Mouse (Mus musculus) neutrophil, adult 5-6 weeks (primary cell): ENCODE data around the gene Calr4. TPM values are rescaled to one million over a fixed set of nuclear protein-coding genes. Genes with fewer than 3 reads are reported as not detected.
A peak's percentile ranks its signal among the peaks of the same experiment; 100 is the strongest.

ENCODE experiments used
- ATAC-seq: fragments of 151-379, 151-347 bp; 2 replicates; pipeline ENCODE4 v1.8.0; 2017; ENCODE audit warnings: mild to moderate bottlenecking, moderate TSS enrichment; ENCODE audit not compliant: insufficient number of reproducible peaks, poor library complexity, low FRiP score, severe bottlenecking; ENCODE audit errors: extremely low read depth
- total RNA-seq: library from RNA; stranded (forward); fragments of 200-1000 nt; gene quantifications from 2 replicates; pipeline ENCODE4 v1.2.3, GENCODE M21; 2017

The Calr4 gene
- total RNA-seq, 1 experiment from 2014 or later = 4.0 TPM

DNA sequence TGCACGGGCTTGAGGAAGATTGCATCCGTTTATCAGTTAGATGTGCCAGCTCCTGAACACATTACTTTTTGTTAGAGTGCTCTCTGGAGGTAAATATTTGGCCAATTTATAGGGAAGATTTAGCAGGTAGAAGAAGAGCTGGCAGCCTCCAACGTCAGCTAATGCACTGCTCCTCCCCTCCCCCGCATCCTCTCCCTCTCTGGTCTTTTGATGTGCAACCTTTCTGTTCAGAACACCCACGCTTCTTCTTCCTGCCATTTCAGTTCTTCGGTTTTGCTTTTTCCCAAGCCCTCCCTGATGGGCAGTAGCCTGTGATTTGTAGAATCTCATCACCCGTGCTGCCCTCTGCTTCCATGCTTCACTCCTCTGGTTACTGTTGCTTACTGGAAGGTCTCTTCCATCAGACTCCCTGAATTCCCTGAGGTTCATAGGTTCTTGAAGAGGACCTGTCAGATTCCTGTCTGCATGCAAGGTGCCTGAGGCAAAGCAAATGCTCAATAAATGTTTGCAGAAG is 4.5 kb upstream of the Calr4 start:
- no peak for ATAC-seq

DNA sequence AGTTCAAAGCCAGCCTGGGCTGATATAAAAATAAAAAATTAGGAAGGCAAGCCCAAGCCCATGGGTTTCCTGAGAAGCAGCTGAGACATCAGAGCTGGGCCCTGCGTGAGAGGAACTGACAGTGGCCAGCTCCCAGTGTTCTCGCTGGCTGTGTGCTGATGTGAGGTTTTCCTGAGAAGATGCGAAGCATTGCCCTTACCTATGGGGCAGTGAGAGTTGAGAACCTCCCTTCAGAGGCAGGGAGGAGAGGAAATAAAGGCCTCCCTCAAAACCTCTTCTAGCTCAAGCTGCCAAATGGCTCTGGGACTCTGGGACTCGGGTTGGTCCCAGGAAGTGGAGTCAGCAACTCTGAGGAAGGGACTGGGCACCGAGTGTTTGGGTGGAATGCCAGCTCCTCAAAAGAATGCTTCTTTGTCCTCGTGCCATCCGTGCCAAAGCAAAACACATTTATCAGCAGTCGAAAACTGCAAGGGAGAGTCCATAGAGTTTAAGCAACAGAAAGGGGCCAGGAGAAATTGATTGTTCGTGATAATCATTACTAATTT is 593 bp downstream of the Calr4 start:
- ATAC-seq = no peak

DNA sequence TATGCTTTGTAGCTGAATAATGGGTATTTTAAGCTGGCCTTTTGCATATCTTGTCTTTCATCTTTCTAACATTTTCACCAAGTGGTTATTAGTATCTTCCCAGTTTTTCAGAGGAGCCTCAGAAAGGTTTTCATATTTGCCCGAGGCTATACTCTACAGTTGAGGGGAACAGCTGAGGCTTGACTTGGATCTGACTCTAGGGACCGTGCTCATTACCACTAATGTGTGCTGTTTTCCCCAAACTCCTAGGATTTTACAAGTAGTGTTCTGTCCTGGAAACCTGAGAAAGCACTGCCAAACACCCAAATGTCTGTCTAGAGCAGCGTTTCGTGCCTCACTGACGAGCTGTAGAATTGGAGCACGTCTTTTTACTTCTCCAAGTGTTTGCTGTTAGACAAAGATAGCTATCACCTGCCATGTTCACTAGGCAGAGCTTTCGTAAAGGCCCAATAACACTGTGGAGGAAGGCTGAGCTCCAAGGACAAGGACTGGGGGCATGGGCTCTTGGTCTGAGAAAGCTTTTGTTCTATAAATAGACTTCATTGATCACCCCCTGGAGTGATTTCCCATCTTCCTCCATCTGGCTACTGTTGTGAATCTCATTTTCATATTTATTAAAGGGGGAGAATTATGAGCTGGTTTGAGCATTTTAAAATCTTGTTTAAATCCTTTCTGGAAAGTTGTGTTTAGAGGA is 2.0 kb downstream of the Calr4 start:
- no peak for ATAC-seq

DNA sequence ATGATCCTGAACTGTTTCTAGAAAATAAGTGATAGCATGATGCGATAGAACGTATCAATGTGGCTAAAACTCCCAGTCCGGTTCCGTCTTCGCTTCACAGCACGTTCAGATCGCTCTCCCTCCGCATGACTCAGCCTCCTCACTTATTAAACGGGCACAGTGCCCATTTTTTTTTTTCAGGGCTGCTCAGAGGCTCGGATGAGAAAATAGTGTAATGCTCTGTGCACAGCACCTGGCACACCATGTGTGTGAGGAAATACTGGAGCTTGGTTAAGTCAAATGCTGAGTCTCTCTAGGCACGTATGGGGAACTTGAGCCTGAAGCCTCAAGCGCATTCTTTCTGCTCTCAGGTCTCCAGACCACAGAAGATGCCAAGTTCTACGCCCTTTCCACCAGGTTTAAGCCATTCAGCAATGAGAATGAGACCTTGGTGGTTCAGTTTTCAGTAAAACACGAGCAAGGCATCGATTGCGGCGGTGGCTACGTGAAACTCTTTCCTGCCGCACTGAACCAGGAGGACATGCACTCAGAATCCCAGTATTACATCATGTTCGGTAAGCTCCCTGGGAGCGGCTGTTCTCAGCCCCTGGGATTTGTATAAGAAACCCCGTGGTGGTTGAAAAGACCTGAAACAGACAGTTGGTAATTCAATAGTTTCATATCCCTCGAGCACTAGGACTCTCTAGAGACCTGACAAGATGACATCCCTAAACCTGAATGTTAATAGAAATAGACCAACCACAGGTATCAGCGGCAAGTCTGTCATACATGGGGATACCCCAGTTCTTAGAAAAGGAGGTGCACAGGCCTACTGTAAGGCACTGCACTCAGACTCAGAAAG is 4.4 kb downstream of the Calr4 start:
- ATAC-seq = no peak

DNA sequence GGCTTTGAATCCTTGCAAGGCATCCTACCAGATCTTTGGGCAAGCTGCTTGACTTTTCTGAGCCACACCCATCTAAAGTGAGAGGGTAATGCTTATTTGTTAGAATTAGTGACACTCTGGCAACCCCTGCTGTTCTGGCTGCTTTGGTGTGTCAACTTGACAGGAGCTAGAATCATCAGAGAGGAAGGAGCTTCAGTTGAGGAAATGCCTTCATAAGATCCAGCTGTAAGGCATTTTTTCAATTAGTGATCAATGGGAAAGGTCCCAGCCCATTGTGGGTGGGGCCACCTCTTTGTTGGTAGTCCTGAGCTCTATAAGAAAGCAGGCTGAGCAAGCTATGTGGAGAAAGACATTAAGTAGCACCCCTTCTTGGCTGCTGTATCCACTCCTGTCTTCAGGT is 6.9 kb downstream of the Calr4 start:
- no peak for ATAC-seq

DNA sequence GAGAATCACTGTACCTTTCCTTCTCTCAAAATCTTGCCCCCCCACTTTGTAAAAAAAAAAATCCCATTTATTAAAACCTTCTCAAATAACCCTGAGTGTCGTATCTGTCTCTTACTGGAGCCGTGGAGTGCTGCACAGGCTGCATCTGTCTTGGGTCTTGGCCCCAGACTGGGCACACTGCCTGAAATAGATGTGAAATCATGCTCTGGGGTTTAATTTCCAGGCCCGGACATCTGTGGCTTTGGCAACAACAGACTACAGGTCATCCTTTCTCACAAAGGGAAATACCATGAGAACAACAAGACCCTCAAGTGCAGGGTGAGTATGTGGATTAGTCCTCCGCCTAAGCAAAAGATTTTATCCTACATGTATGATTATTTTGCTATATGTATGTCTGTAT is 7.6 kb downstream of the Calr4 start:
- no peak for ATAC-seq

DNA sequence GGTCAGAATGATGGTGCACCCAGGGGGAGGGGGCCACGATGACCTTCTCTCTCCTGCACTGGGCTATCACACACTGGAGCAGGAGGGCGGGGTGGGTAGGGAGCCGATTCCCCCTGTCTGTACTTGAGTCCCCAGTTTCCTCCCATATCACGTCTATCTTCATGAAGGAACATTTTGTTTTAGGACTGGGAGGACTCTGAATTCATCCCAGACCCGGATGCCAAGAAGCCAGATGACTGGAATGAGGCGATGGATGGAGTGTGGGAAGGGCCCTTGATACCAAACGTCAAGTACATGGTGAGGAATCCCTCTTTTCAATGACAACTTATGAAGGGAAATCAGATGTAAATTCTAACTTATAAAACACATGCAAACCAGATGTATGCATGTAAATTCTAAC is 10.2 kb downstream of the Calr4 start:
- no peak for ATAC-seq

DNA sequence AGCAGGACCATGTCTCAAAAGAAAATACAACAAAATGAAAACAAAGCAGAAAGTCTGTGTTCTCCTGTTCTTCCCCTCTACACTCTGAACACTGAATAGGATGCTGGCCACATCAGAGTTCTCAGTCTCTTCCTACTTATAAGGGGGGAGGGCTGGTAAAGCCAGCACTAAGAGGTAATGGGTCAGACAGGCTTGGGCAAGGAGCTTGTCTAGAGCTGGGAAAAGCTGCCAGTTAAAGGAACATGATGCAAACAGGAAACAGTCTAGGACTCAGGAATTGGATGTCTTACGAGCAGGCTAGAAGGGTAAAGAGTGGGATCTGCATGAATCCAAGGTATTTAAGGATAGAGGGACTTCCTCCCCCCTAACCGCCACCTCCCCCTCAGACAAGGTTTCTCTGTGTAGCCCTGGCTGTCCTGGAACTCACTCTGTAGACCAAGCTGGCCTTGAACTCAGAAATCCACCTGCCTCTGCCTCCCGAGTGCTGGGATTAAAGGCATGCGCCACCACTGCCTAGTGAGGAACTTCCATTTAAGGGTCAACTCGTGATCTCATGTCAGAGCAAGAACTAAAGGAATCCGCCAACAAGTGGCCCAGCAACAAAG is 10.8 kb downstream of the Calr4 start:
- no peak for ATAC-seq

DNA sequence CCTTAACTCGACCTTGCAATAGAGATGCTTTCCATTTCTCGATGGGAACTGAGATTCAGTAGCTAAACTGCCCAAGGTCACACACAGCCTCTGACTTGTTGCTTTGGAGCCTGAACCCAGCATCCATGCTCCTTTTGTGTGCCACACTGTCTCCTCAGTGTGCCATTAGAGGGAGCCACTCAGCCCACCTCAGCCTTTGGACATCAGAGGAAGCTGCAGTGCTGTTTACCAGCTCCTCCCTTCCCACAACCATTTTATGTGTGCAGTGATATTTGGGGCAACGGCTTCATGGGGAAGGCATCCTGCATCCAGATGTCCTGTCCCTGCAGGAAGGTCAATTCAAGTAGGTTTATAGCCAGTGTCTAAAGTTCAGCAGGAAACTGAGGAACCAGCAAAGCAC is 17.3 kb downstream of the Calr4 start:
- peak; percentile 41; the same call in 1 of the 2 replicates for ATAC-seq

DNA sequence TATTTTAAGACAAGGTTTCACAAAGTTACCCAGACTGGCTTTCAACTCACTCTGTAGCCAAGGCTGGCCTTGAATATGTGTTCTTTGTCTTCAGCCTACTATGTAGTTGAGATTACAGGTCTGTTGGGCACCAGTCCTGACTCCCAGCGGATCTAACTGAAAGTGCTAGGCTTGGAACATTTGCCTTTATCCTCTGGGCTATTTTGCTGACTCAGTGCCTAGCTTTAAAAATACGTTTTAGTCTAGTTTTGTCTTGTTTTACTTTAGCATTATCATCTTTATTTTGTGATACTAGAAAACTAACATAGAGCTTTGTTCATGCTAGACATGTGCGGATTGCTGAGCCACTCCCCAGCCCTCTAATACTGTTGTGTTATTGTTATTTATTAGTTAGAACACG is 17.9 kb downstream of the Calr4 start:
- ATAC-seq = no peak

DNA sequence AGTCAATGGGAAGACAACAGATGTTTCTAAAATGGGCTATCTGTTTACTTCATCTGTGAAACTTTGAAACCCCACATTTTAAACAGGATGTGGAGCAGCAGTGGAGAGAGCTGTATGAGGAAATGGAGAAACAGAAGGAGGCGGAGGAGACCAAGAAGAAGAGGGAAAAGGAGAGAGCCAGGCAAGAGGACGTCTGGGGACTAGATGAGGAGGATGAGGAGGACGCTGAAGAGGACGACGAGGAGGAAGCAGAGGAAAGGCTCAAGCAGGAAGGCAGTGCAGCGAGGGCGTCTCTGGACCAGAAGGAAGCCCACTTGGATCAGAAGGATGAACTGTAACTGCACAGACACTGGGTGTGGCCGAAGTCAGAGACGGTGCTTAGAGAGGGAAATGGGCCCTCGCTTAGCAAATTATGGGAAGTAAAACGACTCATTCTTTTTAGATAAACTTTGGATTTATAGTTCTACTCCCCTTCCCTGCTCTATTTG is 19.4 kb downstream of the Calr4 start:
- ATAC-seq = no peak

DNA sequence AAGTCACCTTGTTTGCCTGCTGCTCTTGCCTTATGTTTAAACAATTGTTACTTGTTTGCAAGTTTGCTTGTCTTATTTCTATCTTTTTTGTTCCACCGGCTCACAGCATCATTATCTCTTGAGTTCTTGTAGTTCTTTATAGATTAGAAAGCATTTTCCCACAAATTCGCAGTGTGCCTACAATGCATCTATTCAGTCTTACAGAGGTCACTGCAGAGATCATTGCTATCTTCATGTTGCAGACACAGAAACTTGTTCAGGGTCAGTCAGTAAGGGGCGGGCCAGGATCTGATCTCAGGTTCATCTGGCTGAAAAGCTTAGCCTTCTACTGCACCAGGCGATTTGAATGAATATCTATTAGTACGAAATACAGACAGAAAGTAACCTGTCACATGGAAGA is 20.2 kb downstream of the Calr4 start:
- no peak for ATAC-seq

DNA sequence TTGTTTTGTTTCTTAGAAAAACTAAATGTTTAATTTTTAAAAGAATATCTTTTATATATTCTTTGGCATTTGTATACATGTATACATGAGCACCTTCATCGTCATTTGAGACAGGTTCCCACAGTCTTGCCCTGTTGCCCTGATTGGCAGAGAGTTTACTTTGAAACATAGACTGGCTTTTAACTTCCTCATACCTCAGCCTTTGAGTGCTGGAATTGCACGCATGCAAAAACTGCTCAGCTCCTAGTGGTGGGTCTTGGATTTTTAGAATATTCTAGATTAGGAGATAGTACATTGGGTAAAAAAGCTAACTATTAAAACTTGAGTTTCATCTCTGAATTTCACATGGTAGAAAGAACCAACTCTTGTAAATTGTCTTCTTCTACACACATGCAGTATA is 21.0 kb downstream of the Calr4 start:
- ATAC-seq = no peak

DNA sequence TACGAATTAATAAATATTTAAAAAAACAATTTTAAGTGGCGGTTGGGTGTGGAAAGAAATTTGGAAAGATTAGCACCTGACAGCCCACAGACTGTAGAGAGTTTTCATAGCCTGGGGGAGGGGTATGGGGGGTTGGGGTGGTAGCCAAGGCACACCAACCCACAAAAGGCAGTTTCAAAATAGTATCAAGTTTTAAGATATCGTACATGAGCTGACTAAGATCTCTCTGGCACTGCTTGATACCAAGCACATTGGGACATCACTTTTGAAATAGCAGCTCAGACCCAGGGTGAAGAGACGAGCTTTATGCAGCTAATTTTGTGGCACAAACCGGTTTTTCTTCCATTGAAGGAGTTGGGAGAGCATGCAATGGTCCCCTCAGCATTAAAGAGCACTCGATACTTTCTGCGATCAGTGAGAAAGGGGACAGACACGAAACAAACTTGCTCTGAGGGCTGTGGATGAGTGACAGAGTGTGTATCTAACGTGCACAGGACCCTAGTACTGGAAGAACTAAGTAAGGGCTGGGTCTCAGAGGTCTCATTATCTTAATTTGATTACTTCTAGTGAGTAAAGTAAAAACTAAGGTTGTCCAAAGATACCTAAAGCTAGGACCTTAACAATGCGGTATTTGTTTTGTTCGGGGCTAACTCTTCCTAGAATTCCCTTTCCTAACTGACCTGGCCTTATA is 21.6 kb downstream of the Calr4 start:
- ATAC-seq = no peak

DNA sequence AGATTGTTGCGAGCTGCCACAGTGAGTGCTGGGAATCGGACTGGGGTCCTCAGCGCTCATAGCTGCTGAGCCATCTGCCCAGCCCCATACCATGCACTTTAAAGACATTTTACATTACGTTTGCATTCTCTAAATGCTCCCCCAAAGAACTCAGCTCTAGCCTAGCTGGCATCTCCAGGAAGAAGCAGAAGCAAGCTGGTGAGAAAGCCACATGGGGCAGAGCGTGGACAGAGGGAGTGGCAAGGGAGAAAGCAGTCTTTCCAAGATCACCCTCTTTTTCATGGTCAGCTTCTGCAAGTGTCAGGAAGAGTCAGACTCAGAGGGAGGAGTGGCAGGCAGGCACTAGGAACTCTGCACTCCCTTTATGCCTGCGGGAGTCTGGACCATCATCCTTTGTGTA is 22.5 kb downstream of the Calr4 start:
- no peak for ATAC-seq

DNA sequence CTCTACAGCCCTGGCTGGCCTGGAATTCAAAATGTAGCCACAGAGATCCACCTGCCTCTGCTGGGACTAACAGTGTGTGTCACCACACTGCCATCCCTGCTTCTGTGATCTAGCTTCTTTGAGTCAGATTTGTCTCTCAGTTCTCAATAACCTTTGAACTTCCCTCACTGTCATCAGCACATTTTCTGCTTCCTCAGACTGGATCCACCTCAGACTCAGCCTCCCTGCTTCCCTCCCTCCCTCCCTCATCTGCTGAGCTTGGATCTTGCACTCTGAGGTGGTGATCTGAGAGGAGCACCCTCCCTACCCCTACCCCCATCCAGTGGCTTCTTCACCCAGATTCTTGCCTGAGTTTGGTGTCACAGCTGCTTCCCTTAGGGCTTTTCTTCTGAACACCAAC is 23.4 kb downstream of the Calr4 start:
- no peak for ATAC-seq

DNA sequence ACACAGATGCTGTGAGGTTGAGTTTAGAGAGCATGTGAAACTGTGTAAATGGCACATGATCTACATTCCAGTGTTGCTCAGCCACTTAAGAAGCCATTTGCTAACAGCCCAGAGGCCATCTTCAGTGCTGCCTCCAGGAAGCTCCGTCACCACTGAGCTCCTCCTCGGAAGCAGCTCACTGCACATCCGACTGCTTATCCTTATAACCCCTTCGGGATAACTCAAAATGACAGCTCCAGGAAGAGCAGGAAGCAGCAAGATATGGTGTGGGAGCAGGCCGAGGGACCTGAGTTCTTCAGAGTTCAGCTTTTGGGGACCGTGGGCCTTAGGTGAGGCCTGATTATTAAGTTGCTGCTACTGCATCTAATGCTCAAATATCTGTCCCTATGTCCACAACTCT is 27.8 kb downstream of the Calr4 start:
- ATAC-seq = no peak

DNA sequence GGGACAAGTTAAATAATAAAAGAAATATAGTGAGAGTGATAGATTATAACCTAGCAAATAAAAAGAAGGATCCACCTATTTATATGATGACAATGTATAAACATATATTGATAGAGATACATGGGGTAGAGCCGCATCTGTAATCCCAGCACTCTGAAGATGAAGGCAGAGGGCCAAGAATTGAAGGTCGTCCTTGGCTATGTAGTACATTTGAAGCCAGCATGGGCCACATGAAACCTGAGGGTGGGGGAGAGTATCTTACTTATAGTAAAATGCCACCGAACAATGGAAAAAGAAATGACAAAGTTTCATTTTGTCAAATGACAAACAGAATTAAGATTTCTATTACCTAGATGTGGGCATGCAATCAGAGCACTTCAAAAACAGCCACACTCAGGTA is 31.8 kb downstream of the Calr4 start:
- no peak for ATAC-seq

DNA sequence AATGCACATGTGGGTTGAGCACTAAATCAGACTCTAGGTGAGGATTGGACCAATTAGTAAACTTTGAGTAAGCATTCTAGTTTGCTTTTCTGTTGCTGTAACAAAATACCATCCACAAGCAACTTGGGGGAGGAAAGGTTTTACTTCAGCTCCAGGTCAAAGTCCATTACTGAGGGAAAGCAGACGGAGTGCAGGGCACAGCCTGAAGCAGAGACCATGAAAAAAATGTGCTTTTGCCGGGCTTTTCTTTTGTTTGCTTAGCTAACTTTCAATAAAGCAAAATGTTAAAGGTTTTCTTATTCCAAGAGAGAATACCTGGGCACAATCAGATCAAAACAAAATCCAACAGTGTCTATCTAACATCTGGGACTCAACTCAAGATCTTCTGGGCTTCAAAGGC is 32.5 kb downstream of the Calr4 start:
- ATAC-seq = no peak
